Mouse (Mus musculus) heart, adult 18-20 months (tissue): ENCODE data around the gene Majin. TPM values are rescaled to one million over a fixed set of nuclear protein-coding genes. Genes with fewer than 3 reads are reported as not detected.

Source experiments
- DNase-seq, 2 experiments: peaks; one replicate each; pipeline ENCODE4 v3.0.0; 2021 to 2022; ENCODE audit warnings: mixed read lengths in 1 of 2
- microRNA-seq, 2 experiments: library from miRNA; unstranded; fragments of <30 nt; microRNA quantifications; one replicate each; pipeline ENCODE4 v1.2.0; 2022
- total RNA-seq, 2 experiments: library from RNA; stranded (reverse); gene quantifications; 2 replicates each; pipeline ENCODE4 v1.2.3; 2021

Gene Majin
- total RNA-seq, 2 experiments from 2014 or later: not detected

DNA sequence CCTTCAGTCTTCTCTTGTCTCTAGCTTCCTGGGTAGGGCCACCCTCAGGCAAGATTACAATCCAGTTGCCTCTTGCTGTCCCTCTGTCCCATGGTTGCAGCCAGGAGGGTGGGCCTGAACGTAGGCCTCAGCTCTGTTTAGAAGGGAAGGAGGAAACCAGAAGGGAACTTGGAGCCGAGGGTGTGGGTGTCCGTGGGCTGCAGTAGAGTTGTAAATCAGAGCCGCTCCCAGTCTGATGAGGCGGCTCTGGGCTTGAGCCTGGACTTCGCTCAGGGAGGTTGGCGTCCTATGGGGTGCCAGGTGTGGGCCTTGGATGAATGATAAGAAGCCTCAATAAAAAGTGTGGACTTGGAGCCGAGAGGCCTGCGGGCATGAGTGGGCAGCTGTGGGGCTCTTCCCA, 80.0 kb downstream of the Majin start:
- DNase-seq: no peak

DNA sequence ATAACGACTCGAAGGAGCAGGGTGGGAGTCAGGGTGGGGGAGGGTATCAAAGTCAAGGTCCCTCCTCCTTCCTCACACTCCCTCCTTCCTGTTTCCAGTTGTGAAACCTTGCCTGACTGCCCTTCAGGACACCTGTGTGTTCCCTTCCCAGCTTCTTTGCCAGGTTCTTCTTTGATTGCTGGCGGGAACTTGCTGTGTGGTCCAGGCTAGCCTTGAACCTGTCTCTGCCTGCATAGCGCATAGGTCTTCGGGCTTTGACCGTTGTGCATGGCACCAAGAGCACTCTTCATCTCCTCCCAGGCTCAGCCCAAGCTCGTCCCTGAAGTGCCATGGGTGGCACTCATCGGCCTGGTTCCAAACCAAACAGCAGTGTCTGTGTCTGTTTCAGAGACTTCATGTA, 80.8 kb downstream of the Majin start:
- no peak for DNase-seq

GRCm38 (mm10) chr19:6265727-6266182, 81.6 kb downstream of the Majin start:
- DNase-seq: no peak

DNA sequence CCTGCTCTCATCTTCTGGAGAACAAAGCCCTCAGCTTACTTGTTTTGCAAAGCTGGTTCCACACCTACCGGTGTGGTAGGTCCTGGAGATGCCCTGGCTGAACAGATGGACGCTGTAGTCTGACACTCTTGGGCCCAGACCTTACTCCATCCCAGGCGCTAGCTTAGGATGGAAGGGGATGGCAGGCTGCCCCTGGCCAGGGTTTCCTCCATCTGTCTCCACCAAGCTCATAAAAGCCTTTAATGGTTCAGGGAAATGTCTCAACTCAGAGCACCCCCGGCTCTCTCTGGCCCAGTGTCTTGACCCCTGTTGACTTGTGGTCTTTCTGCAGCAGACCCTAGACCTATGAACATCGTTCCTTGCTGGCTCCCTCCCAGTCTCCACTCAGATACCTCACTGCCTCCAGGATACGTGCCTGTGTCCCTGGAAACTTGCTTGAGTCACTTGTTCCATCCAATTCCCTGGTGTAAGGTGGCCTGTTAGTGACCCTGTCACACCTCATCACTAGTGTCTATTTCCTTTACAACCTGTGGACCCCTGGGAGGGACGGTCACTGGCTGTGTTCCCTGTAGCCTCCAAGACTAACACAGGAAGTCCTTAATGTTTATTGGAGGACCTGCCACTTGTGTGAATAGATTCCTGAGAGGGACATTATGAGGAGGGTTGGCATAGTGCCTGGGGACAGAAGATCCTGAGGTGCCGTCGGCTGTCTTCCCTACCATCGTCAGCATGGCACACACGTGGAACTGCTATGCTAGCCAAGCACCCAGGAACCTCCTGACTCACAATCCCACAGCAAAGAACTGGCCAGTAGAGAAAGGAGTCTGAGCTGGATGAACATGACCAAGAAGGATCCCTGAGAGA, 83.3 kb downstream of the Majin start:
- peak; percentile 59 to 79 for DNase-seq

DNA sequence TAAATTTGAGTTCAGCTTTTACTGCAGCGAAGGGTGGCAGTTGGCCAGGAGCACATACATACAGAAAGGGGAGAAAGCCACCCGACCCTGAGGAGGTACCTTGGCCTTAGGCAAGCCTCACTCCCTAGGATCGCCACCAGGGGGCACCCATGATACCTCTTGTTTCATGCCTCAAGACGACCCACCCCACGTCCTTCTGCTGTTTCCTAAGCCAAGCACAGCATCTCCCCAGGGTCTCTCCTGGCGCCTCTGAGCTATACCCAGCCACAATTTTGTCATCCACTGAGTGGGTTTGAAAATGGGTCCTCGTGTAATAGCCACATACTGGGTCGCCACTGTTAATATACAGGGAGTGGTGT, 84.0 kb downstream of the Majin start:
- peak; percentile 90 to 96 for DNase-seq

DNA sequence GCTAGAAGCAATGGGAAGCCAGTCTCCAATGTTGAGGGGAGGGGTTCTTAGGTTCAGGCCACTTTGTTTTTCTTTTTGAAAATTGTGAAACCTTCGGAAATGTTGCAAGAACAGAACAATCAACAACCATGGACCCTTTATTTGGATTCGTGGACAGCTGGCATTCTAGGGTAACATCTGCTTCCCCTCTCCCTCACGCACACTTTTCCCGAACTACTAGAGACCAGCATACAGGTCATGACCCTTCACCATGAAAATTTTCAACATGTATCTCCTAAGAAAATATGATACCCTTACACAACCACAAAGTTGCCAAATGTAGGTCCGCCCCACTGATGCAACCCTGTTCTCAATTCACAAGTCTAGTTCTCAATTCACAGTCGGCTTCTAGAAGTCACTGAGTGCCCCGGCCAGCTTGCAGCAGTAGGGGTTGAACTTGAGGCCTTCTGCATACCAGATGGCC, 84.5 kb downstream of the Majin start:
- DNase-seq: no peak

DNA sequence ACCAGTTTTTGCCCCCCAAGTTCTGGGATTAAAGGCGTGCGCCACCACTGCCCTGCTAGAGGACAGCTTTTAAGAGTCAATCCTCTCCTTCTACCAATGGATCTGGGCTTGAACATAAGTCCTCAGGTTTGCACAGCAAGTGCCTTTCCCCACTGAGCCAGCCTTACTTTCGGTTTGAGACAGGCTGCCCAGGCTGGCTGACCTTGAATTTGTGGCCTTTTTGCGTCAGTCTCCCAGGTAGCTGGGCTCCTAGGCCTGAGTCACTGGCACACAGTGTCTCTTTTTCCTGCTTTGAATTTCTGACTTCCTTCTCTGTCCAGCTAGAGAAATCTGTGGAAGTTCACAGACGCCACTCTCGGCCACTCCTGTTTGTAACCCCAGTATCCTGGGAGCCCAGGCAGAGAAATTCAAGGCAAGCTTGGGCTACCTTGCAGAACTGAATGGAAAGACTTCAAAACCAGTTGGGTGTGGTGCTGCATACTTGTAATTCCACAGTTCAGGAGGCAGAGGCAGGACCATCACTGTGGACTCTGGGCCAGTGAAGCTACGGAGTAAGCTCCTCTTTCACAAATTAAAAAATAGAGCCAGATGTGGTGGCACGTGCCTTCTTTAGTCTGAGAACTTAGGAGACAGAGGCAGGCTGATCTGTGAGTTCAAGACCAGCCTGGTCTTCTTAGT, 85.7 kb downstream of the Majin start:
- DNase-seq: peak in 1 of 2 experiments; percentile 19

DNA sequence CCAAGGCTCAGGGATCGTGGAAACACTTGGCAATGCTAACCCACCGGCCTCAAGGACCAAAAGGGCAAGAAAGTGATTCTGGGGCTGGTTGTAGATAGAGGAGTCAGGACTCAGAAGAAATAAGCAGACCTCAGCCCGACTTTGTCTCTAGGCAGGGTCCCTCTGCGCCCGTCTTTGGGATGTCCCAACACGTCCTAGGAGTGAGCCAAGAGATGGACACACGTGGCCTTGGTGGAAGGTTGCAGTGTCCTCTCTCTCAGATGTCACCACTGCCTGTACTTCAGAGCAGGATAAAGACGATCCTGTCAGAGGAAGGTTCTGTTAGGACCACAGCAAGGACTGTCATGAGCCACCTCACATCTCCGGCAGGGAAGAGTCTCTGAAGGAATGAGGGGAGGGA, 86.5 kb downstream of the Majin start:
- DNase-seq: no peak

- DNase-seq: no peak
These were observed 87.0 kb downstream of the Majin start for GRCm38 (mm10) chr19:6271206-6271605.

- DNase-seq: no peak
These were observed 87.9 kb downstream of the Majin start for GRCm38 (mm10) chr19:6272053-6272452.

DNA sequence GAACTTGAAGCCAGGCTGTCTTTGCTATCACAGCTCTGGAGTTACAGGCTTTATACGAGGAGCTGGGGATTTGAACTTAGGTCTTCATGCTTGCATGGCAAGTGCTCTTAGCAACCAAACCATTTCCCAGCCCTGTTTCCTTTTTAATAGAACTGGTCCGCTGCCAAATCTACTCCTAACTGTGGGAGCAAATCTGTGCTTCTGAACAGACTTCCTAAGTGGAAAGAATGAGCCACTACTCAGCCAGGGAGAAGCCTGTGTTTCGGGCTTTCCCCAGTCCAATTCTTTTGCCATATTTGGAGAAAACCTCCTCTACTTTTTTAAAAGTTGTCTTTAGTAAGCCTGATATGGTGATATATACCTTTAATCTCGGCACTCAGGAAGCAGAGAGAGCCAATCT, 88.5 kb downstream of the Majin start:
- DNase-seq: peak; percentile 65 to 78

DNA sequence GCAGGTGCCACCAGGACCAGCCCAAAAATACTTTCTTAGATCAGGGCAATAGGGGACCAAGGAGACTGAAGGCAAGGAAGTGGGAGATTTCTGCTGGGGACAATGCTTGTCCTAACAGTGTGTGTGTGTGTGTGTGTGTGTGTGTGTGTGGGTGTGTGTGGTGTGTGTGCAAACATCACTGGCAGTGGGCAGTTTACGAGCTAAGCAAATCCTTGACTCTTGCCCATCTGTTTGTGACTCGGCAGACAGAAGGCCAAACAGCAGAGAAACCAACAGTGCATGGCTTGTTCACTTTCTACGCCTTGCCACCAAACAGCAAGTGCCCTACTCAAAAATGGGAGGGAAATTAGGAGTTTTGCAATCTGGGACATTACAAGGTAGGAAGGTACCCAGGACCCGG, 89.4 kb downstream of the Majin start:
- DNase-seq: peak in 1 of 2 experiments; percentile 17

Small RNA genes lying within 50 kb of the gene (microRNA-seq; reads per million reads assigned to microRNA genes)
- 18.2 to 48.6 reads per million in 2 experiments for gene Mir192
- gene Mir194-2: 20.5 to 34.0 reads per million in 2 experiments

Other genes starting within 250 kb of the Majin start
- gene Pola2, start 220.2 kb upstream of the Majin start, total RNA-seq: 10 to 100 TPM in 1 of 2 experiments, 1 to 10 TPM in 1; 8.7 to 10.6 TPM
- not detected for gene Slc22a20, start 198.2 kb upstream of the Majin start, total RNA-seq
- gene Capn1, start 168.5 kb upstream of the Majin start, total RNA-seq: 10 to 100 TPM; 32.0 to 40.4 TPM
- 10 to 100 TPM; 21.1 to 21.3 TPM for gene Syvn1, start 137.8 kb upstream of the Majin start, total RNA-seq
- 10 to 100 TPM; 42.2 to 47.2 TPM for gene Mrpl49, start 126.6 kb upstream of the Majin start, total RNA-seq
- gene Fau, start 126.5 kb upstream of the Majin start, total RNA-seq: 100 to 1,000 TPM; 613 to 618 TPM
- gene Znhit2, start 123.2 kb upstream of the Majin start, total RNA-seq: 10 to 100 TPM; 11.1 to 11.2 TPM
- 1 to 10 TPM; 2.1 to 3.0 TPM for gene Tm7sf2, start 116.0 kb upstream of the Majin start, total RNA-seq
- 10 to 100 TPM; 20.9 to 22.2 TPM for gene Vps51, start 107.2 kb upstream of the Majin start, total RNA-seq
- not detected for gene Tmem262, start 104.4 kb upstream of the Majin start, total RNA-seq
- gene Gm28374, start 102.1 kb upstream of the Majin start, total RNA-seq: under 1 TPM in 1 of 2 experiments, not detected in 1; 0.47 TPM
- gene Zfpl1, start 99.4 kb upstream of the Majin start, total RNA-seq: 10 to 100 TPM; 15.5 to 16.1 TPM
- under 1 TPM in 1 of 2 experiments, not detected in 1; 0.21 TPM for gene Cdca5, start 99.4 kb upstream of the Majin start, total RNA-seq
- not detected for gene AC131692.1, start 90.0 kb upstream of the Majin start, total RNA-seq
- not detected for gene Naaladl1, start 78.6 kb upstream of the Majin start, total RNA-seq
- 10 to 100 TPM in 1 of 2 experiments, 1 to 10 TPM in 1; 9.2 to 10.0 TPM for gene Sac3d1, start 65.7 kb upstream of the Majin start, total RNA-seq
- gene Snx15, start 56.1 kb upstream of the Majin start, total RNA-seq: 10 to 100 TPM; 13.9 to 15.2 TPM
- gene Batf2, start 43.4 kb upstream of the Majin start, total RNA-seq: 1 to 10 TPM in 1 of 2 experiments, under 1 TPM in 1; 0.54 to 2.7 TPM
- gene Arl2, start 42.8 kb upstream of the Majin start, total RNA-seq: 10 to 100 TPM; 66.4 to 72.1 TPM
- not detected for gene Gpha2, start 42.0 kb downstream of the Majin start, total RNA-seq
- gene Ppp2r5b, start 51.5 kb downstream of the Majin start, total RNA-seq: 10 to 100 TPM; 32.2 to 32.5 TPM
- 10 to 100 TPM; 21.5 to 22.1 TPM for gene Atg2a, start 57.3 kb downstream of the Majin start, total RNA-seq
- gene Ehd1, start 92.3 kb downstream of the Majin start, total RNA-seq: 100 to 1,000 TPM; 101 to 107 TPM
- gene Cdc42bpg, start 122.1 kb downstream of the Majin start, total RNA-seq: 10 to 100 TPM; 13.8 TPM
- gene Men1, start 150.6 kb downstream of the Majin start, total RNA-seq: 10 to 100 TPM; 13.3 to 14.0 TPM
- gene Map4k2, start 156.7 kb downstream of the Majin start, total RNA-seq: 10 to 100 TPM; 30.7 to 43.0 TPM
- 10 to 100 TPM; 66.5 to 94.7 TPM for gene Sf1, start 179.3 kb downstream of the Majin start, total RNA-seq
- gene Pygm, start 200.0 kb downstream of the Majin start, total RNA-seq: 1,000 to 10,000 TPM; 1,224 to 1,269 TPM
- gene Rasgrp2, start 215.0 kb downstream of the Majin start, total RNA-seq: 10 to 100 TPM; 37.7 to 53.4 TPM
- gene Nrxn2, start 234.3 kb downstream of the Majin start, total RNA-seq: 1 to 10 TPM; 4.3 to 4.8 TPM